Mouse (Mus musculus) T-helper 17 cell (primary cell): ENCODE measurements around the gene Fam216a.
"Not testable (repeated sequence)": the region's sequence is repeated elsewhere in the genome, so short reads cannot be mapped to it uniquely, and the experiment has no call there.

Experiments
- in situ Hi-C, 2 experiments: fragments of 300-600 bp; cut with MboI, MseI; formaldehyde crosslinking; loops; 1 replicate in 1 of 2; 2 replicates in 1 of 2; pipeline ENCODE4 v1.15.1; 2025; ENCODE audit warnings: high pct_unique_total_duplicates in 2 of 2

The Fam216a gene

GRCm38 (mm10) chr5:122372192-122372769, at the start of gene Fam216a:
Fam216a (minus strand) TSS chr5:122372364.
- in situ Hi-C loops = loop anchor here in 1 of 2 experiments (10.0 kb wide), 1 partner anchor 1593 kb away; no protein-coding TSS in a partner anchor

- in situ Hi-C loops = no loop called here
Measured at GRCm38 (mm10) chr5:122421271-122422068, 49.3 kb upstream of the Fam216a start, which contains the start of gene Anapc7. Anapc7 (plus strand) TSS chr5:122421693.

- in situ Hi-C loops = not testable (repeated sequence)
Measured at GRCm38 (mm10) chr5:122420676-122421075, 48.5 kb upstream of the Fam216a start.

GRCm38 (mm10) chr5:122415465-122415864, 43.3 kb upstream of the Fam216a start:
- in situ Hi-C loops = no loop called here

GRCm38 (mm10) chr5:122414351-122414750, 42.2 kb upstream of the Fam216a start:
- in situ Hi-C loops = loop anchor here in 1 of 2 experiments (5.0 kb wide), 1 partner anchor 208 kb away; no protein-coding TSS in a partner anchor

- in situ Hi-C loops = loop anchor here in 1 of 2 experiments (5.0 kb wide), 1 partner anchor 209 kb away; no protein-coding TSS in a partner anchor
Measured at GRCm38 (mm10) chr5:122412826-122413225, 40.7 kb upstream of the Fam216a start.

GRCm38 (mm10) chr5:122411892-122412291, 39.7 kb upstream of the Fam216a start:
- in situ Hi-C loops = loop anchor here in 1 of 2 experiments (5.0 kb wide), 1 partner anchor 210 kb away; no protein-coding TSS in a partner anchor

- in situ Hi-C loops = loop anchor here in 1 of 2 experiments (5.0 kb wide), 1 partner anchor 212 kb away; no protein-coding TSS in a partner anchor
Measured at GRCm38 (mm10) chr5:122409692-122410645, 37.8 kb upstream of the Fam216a start.

- in situ Hi-C loops = no loop called here
Measured at GRCm38 (mm10) chr5:122405537-122405936, 33.4 kb upstream of the Fam216a start.

- in situ Hi-C loops = loop anchor here in 1 of 2 experiments (5.0 kb wide), 1 partner anchor 224 kb away; no protein-coding TSS in a partner anchor
Measured at GRCm38 (mm10) chr5:122403362-122403761, 31.2 kb upstream of the Fam216a start.

- in situ Hi-C loops = loop anchor here in 1 of 2 experiments (5.0 kb wide), 1 partner anchor 225 kb away; no protein-coding TSS in a partner anchor
Measured at GRCm38 (mm10) chr5:122402772-122403171, 30.6 kb upstream of the Fam216a start.

- in situ Hi-C loops = loop anchor here in 1 of 2 experiments (5.0 kb wide), 1 partner anchor 225 kb away; no protein-coding TSS in a partner anchor
Measured at GRCm38 (mm10) chr5:122402160-122402559, 30.0 kb upstream of the Fam216a start.

GRCm38 (mm10) chr5:122401303-122401640, 29.1 kb upstream of the Fam216a start:
- in situ Hi-C loops = loop anchor here in 1 of 2 experiments (5.0 kb wide), 1 partner anchor 226 kb away; no protein-coding TSS in a partner anchor

GRCm38 (mm10) chr5:122400628-122401302, 28.6 kb upstream of the Fam216a start:
- in situ Hi-C loops = loop anchor here in 1 of 2 experiments (5.0 kb wide), 1 partner anchor 227 kb away; no protein-coding TSS in a partner anchor

- in situ Hi-C loops = loop anchor here in 1 of 2 experiments (5.0 kb wide), 1 partner anchor 227 kb away; no protein-coding TSS in a partner anchor
Measured at GRCm38 (mm10) chr5:122399871-122400270, 27.7 kb upstream of the Fam216a start.

GRCm38 (mm10) chr5:122397495-122397894, 25.3 kb upstream of the Fam216a start:
- in situ Hi-C loops = no loop called here

- in situ Hi-C loops = no loop called here
Measured at GRCm38 (mm10) chr5:122396791-122397190, 24.6 kb upstream of the Fam216a start.

GRCm38 (mm10) chr5:122393887-122394286, 21.7 kb upstream of the Fam216a start:
- in situ Hi-C loops = no loop called here

GRCm38 (mm10) chr5:122392227-122393004, 20.3 kb upstream of the Fam216a start:
- in situ Hi-C loops = no loop called here
